Mouse (Mus musculus) spleen, adult 2 months (tissue): ENCODE measurements around the gene Sec14l2.

ENCODE experiments used
- CTCF ChIP-seq: fragments of 200-500 bp; IDR thresholded peaks from 2 replicates; pipeline ENCODE4 v1.5.1; 2011; ENCODE audit warnings: mild to moderate bottlenecking, inconsistent platforms; ENCODE audit not compliant: insufficient read depth, insufficient read length, insufficient replicate concordance; ENCODE audit errors: extremely low read depth
- POLR2A ChIP-seq: fragments of 200-500 bp; IDR thresholded peaks from 2 replicates; pipeline ENCODE4 v1.6.1; 2011; ENCODE audit warnings: low read depth, low read length, inconsistent platforms

DNA sequence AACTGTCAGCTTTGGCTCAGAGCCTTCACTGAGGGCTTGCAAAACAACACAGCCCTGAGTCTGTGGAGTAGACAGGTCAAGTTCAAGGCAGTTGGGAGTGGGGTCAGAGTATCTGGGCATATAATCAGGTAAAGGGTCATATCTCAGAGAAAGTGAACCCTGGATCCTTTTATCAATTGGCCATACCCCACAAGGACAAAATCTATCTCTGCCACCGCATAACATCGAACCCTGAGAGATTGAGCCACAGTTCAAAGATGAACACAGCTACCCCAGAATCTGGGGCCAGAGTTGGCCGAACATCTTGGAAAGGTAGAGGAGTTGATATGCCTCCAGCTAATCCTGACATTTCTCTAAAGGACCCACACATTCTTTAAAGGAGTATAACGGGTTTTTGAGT is 11.2 kb downstream of the Sec14l2 start:
- no peak for TF ChIP-seq CTCF
- no peak for TF ChIP-seq POLR2A
